Mouse (Mus musculus) cortical plate, adult 2 months (tissue): Measurements from ENCODE around the gene Meis2.

Source experiments
- CTCF ChIP-seq: fragments of 200-500 bp; IDR thresholded peaks from 2 replicates; pipeline ENCODE4 v1.5.1; 2011; ENCODE audit warnings: mild to moderate bottlenecking, control low read depth, low read length; ENCODE audit not compliant: insufficient read depth; ENCODE audit errors: extremely low read depth
- POLR2A ChIP-seq: fragments of 200-500 bp; IDR thresholded peaks from 2 replicates; pipeline ENCODE4 v1.6.1; 2011; ENCODE audit warnings: mild to moderate bottlenecking, low read length, control low read depth; ENCODE audit not compliant: insufficient read depth; ENCODE audit errors: extremely low read depth

- TF ChIP-seq POLR2A (no peak), CTCF (no peak)
Observed at GRCm38 (mm10) chr2:116045048-116045447, 20.6 kb downstream of the Meis2 start.
